Mouse (Mus musculus) 3T3-L1 (cell line): Measurements from ENCODE around the gene Hoxc4.

Source experiments
- DNase-seq: peaks from one replicate; pipeline ENCODE4 v3.0.0-alpha.2; 2015; ENCODE audit warnings: low read depth, low spot score

The Hoxc4 gene

DNA sequence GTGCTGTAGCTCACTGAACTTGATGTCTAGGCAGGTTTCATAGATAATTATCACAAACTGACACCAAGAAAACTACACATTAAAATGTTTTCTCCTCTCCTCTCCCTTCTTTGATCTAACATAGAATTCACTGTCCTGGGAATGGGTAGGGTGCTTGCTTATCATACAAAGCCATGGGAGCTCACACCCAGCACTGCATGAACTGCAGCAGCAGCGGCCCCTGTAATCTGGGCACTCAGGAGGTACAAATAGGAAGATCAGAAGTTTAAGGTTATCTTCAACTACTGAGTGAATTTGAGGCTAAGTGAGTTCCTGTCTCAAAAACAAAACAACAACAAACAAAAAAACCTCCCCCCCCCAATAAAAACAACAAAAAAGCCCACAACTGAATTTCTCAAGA, 66.2 kb downstream of the Hoxc4 start:
- DNase-seq: no peak

DNA sequence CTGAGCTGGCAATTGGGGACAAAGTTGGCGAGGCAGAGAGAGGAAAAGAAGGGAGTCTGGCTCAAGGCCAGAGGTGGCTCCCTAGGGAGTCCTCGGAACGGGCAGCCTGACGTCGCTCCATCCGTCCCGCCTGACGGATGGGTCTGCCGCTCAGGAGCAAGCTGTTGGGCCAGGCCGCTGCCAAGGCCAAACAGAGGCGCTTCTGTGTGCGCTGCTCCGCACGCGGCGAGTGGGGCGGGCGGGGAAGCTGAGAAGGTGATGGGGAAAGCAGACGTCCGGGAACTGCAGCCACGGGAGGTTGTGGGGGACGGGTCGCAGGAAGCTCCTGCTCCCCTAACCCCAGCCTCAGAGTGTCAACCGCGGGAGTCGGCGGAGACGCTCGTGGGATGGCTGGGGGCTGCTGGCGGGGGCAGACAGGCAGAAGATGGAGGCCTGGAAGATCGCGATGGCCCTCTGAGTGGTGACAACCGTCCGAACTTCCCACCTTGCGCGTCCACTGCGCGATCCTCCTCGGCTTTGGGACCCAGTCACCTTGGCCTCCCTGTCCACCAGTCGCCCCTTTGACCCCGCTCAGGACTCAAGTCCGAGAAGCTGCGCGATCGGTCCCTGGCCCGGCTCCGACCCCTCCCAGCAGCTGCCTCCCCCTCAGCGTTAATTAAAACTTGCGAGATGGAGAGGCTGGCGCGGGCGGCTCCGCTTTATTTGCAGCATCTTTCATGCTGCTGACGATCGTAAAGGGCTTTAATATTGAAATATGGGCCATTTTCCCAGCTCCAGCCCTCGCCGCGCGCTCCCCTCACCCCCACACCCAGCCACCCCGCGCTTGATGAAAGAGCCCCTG, 67.3 kb downstream of the Hoxc4 start:
- no peak for DNase-seq
